Mouse (Mus musculus): ENCODE results near the gene Olfr986. TPM values are rescaled to one million over a fixed set of nuclear protein-coding genes. Genes with fewer than 3 reads are reported as not detected.

The Olfr986 gene
- total and polyA plus RNA-seq, 3 experiments, result 0.27 TPM; not detected in 2

GRCm38 (mm10) chr9:40229479-40229878, 48.8 kb downstream of the Olfr986 start:
- TF ChIP-seq GATA1 (IDR thresholded peaks at IDR 0.05; ENCODE audit: borderline replicate concordance, low read length) (no peak), TAL1 (conservative IDR thresholded peaks at IDR 0.05; ENCODE audit: low read depth, low read length) (no peak), GATA2 (IDR thresholded peaks at IDR 0.05; ENCODE audit: borderline replicate concordance, low read depth, low read length) (no peak), POLR2AphosphoS5 (IDR thresholded peaks at IDR 0.05; ENCODE audit: insufficient replicate concordance, low read depth, low read length) (no peak), CTCF (IDR thresholded peaks at IDR 0.05; ENCODE audit: low read depth, low read length) (no peak)
- H3K4me3 ChIP-seq (ENCODE audit: low read depth, low read length), result no peak overlapping the region
- ATAC-seq (ENCODE audit: extremely low read depth, insufficient number of reproducible peaks, low FRiP score, poor library complexity, severe bottlenecking) (no peak), DNase-seq (ENCODE audit: low spot score) (no peak)
- H3K9me3 ChIP-seq (replicated peaks), result 0 out of 2 replicates have a peak, but pooled peaks cover 3% of the 10 kb centered on the region
- no peaks in the 10 kb centered on the region for H3K4me1 ChIP-seq (ENCODE audit: insufficient read depth, low read depth, low read length)
- H3K27me3 ChIP-seq (ENCODE audit: insufficient read depth, low read length), result no peaks in the 10 kb centered on the region
- no peaks in the 10 kb centered on the region for H3K36me3 ChIP-seq (replicated peaks)

GRCm38 (mm10) chr9:40231019-40231418, 50.3 kb downstream of the Olfr986 start:
- TF ChIP-seq TAL1 (conservative IDR thresholded peaks at IDR 0.05; ENCODE audit: low read depth, low read length) (no peak), CTCF (IDR thresholded peaks at IDR 0.05; ENCODE audit: low read depth, low read length) (no peak), GATA2 (IDR thresholded peaks at IDR 0.05; ENCODE audit: borderline replicate concordance, low read depth, low read length) (no peak), GATA1 (IDR thresholded peaks at IDR 0.05; ENCODE audit: borderline replicate concordance, low read length) (no peak), POLR2AphosphoS5 (IDR thresholded peaks at IDR 0.05; ENCODE audit: insufficient replicate concordance, low read depth, low read length) (no peak)
- 0 out of 2 replicates have a peak, but pooled peaks cover 2% of the 10 kb centered on the region for H3K9me3 ChIP-seq (replicated peaks)
- no peaks in the 10 kb centered on the region for H3K4me1 ChIP-seq (ENCODE audit: insufficient read depth, low read depth, low read length)
- no peaks in the 10 kb centered on the region for H3K27me3 ChIP-seq (ENCODE audit: insufficient read depth, low read length)
- no peak overlapping the region for H3K4me3 ChIP-seq (ENCODE audit: low read depth, low read length)
- no peaks in the 10 kb centered on the region for H3K36me3 ChIP-seq (replicated peaks)
- DNase-seq (ENCODE audit: low spot score), result no peak
- ATAC-seq (ENCODE audit: extremely low read depth, insufficient number of reproducible peaks, low FRiP score, poor library complexity, severe bottlenecking), result no peak

GRCm38 (mm10) chr9:40234233-40235072, 53.7 kb downstream of the Olfr986 start:
- Histone ChIP-seq H3K27me3 (ENCODE audit: insufficient read depth, low read length) (no peaks in the 10 kb centered on the region), H3K4me3 (ENCODE audit: low read depth, low read length) (no peak overlapping the region), H3K4me1 (ENCODE audit: insufficient read depth, low read depth, low read length) (no peaks in the 10 kb centered on the region), H3K36me3 (replicated peaks) (no peaks in the 10 kb centered on the region), H3K9me3 (replicated peaks) (no peaks in the 10 kb centered on the region)
- DNase-seq (ENCODE audit: low spot score), result no peak
- no peak for ATAC-seq (ENCODE audit: extremely low read depth, insufficient number of reproducible peaks, low FRiP score, poor library complexity, severe bottlenecking)
- TF ChIP-seq GATA1 (IDR thresholded peaks at IDR 0.05; ENCODE audit: borderline replicate concordance, low read length) (no peak), GATA2 (IDR thresholded peaks at IDR 0.05; ENCODE audit: borderline replicate concordance, low read depth, low read length) (no peak), TAL1 (conservative IDR thresholded peaks at IDR 0.05; ENCODE audit: low read depth, low read length) (no peak), POLR2AphosphoS5 (IDR thresholded peaks at IDR 0.05; ENCODE audit: insufficient replicate concordance, low read depth, low read length) (no peak), CTCF (IDR thresholded peaks at IDR 0.05; ENCODE audit: low read depth, low read length) (no peak)

GRCm38 (mm10) chr9:40235220-40235619, 54.5 kb downstream of the Olfr986 start:
- no peak for DNase-seq (ENCODE audit: low spot score)
- Histone ChIP-seq H3K36me3 (replicated peaks) (no peaks in the 10 kb centered on the region), H3K4me3 (ENCODE audit: low read depth, low read length) (no peak overlapping the region), H3K4me1 (ENCODE audit: insufficient read depth, low read depth, low read length) (no peaks in the 10 kb centered on the region), H3K9me3 (replicated peaks) (no peaks in the 10 kb centered on the region), H3K27me3 (ENCODE audit: insufficient read depth, low read length) (no peaks in the 10 kb centered on the region)
- no peak for ATAC-seq (ENCODE audit: extremely low read depth, insufficient number of reproducible peaks, low FRiP score, poor library complexity, severe bottlenecking)
- no peak for TF ChIP-seq TAL1 (conservative IDR thresholded peaks at IDR 0.05; ENCODE audit: low read depth, low read length)
- no peak for TF ChIP-seq POLR2AphosphoS5 (IDR thresholded peaks at IDR 0.05; ENCODE audit: insufficient replicate concordance, low read depth, low read length)
- TF ChIP-seq GATA1 (IDR thresholded peaks at IDR 0.05; ENCODE audit: borderline replicate concordance, low read length), result no peak
- no peak for TF ChIP-seq CTCF (IDR thresholded peaks at IDR 0.05; ENCODE audit: low read depth, low read length)
- no peak for TF ChIP-seq GATA2 (IDR thresholded peaks at IDR 0.05; ENCODE audit: borderline replicate concordance, low read depth, low read length)

Other genes starting within 250 kb of the Olfr986 start
- not detected in 2 replicates for gene Olfr974, start 243.4 kb upstream of the Olfr986 start, total RNA-seq (2014; fragmentation: Nextera tagmentation)
- not detected in 2 replicates for gene Olfr974, start 243.4 kb upstream of the Olfr986 start, total RNA-seq (2017)
- not detected in 2 replicates for gene Olfr974, start 243.4 kb upstream of the Olfr986 start, polyA plus RNA-seq (2012)
- 0.38 TPM in 1 of 2 replicates, not detected in the other for gene Olfr975, start 228.9 kb upstream of the Olfr986 start, total RNA-seq (2014; fragmentation: Nextera tagmentation)
- gene Olfr975, start 228.9 kb upstream of the Olfr986 start, total RNA-seq (2017), result 0.22 and 0.29 TPM in 2 replicates
- gene Olfr975, start 228.9 kb upstream of the Olfr986 start, polyA plus RNA-seq (2012), result not detected in 2 replicates
- gene Olfr976, start 219.8 kb upstream of the Olfr986 start, total RNA-seq (2014; fragmentation: Nextera tagmentation), result not detected in 2 replicates
- gene Olfr976, start 219.8 kb upstream of the Olfr986 start, total RNA-seq (2017), result not detected in 2 replicates
- not detected in 2 replicates for gene Olfr976, start 219.8 kb upstream of the Olfr986 start, polyA plus RNA-seq (2012)
- gene Olfr978, start 188.8 kb upstream of the Olfr986 start, total RNA-seq (2014; fragmentation: Nextera tagmentation), result not detected in 2 replicates
- 0.05 and 0.23 TPM in 2 replicates for gene Olfr978, start 188.8 kb upstream of the Olfr986 start, total RNA-seq (2017)
- not detected in 2 replicates for gene Olfr978, start 188.8 kb upstream of the Olfr986 start, polyA plus RNA-seq (2012)
- not detected in 2 replicates for gene Olfr979, start 177.5 kb upstream of the Olfr986 start, total RNA-seq (2014; fragmentation: Nextera tagmentation)
- gene Olfr979, start 177.5 kb upstream of the Olfr986 start, total RNA-seq (2017), result 0.16 TPM in 1 of 2 replicates, not detected in the other
- not detected in 2 replicates for gene Olfr979, start 177.5 kb upstream of the Olfr986 start, polyA plus RNA-seq (2012)
- not detected in 2 replicates for gene Olfr980, start 171.3 kb upstream of the Olfr986 start, total RNA-seq (2014; fragmentation: Nextera tagmentation)
- gene Olfr980, start 171.3 kb upstream of the Olfr986 start, total RNA-seq (2017), result 0.06 and 0.22 TPM in 2 replicates
- not detected in 2 replicates for gene Olfr980, start 171.3 kb upstream of the Olfr986 start, polyA plus RNA-seq (2012)
- not detected in 2 replicates for gene Olfr981, start 159.5 kb upstream of the Olfr986 start, total RNA-seq (2014; fragmentation: Nextera tagmentation)
- 0.17 and 0.27 TPM in 2 replicates for gene Olfr981, start 159.5 kb upstream of the Olfr986 start, total RNA-seq (2017)
- not detected in 2 replicates for gene Olfr981, start 159.5 kb upstream of the Olfr986 start, polyA plus RNA-seq (2012)
- not detected in 2 replicates for gene Olfr982, start 107.1 kb upstream of the Olfr986 start, total RNA-seq (2014; fragmentation: Nextera tagmentation)
- under 0.01 and 0.11 TPM in 2 replicates for gene Olfr982, start 107.1 kb upstream of the Olfr986 start, total RNA-seq (2017)
- not detected in 2 replicates for gene Olfr982, start 107.1 kb upstream of the Olfr986 start, polyA plus RNA-seq (2012)
- not detected in 2 replicates for gene Olfr983, start 87.3 kb upstream of the Olfr986 start, total RNA-seq (2014; fragmentation: Nextera tagmentation)
- gene Olfr983, start 87.3 kb upstream of the Olfr986 start, total RNA-seq (2017), result 0.05 TPM in 1 of 2 replicates, not detected in the other
- not detected in 2 replicates for gene Olfr983, start 87.3 kb upstream of the Olfr986 start, polyA plus RNA-seq (2012)
- not detected in 2 replicates for gene Olfr984, start 66.7 kb upstream of the Olfr986 start, total RNA-seq (2014; fragmentation: Nextera tagmentation)
- gene Olfr984, start 66.7 kb upstream of the Olfr986 start, total RNA-seq (2017), result 0.11 and 0.23 TPM in 2 replicates
- not detected in 2 replicates for gene Olfr984, start 66.7 kb upstream of the Olfr986 start, polyA plus RNA-seq (2012)
- gene Olfr985, start 50.7 kb upstream of the Olfr986 start, total RNA-seq (2014; fragmentation: Nextera tagmentation), result not detected in 2 replicates
- gene Olfr985, start 50.7 kb upstream of the Olfr986 start, total RNA-seq (2017), result not detected in 2 replicates
- gene Olfr985, start 50.7 kb upstream of the Olfr986 start, polyA plus RNA-seq (2012), result not detected in 2 replicates
- gene Tmem225, start 32.8 kb upstream of the Olfr986 start, total RNA-seq (2014; fragmentation: Nextera tagmentation), result not detected in 2 replicates
- gene Tmem225, start 32.8 kb upstream of the Olfr986 start, total RNA-seq (2017), result 0.11 and 0.12 TPM in 2 replicates
- not detected in 2 replicates for gene Tmem225, start 32.8 kb upstream of the Olfr986 start, polyA plus RNA-seq (2012)
- 1.7 and 2.9 TPM in 2 replicates for gene Zfp202, start 11.4 kb downstream of the Olfr986 start, total RNA-seq (2014; fragmentation: Nextera tagmentation)
- 1.8 and 1.9 TPM in 2 replicates for gene Zfp202, start 11.4 kb downstream of the Olfr986 start, total RNA-seq (2017)
- gene Zfp202, start 11.4 kb downstream of the Olfr986 start, polyA plus RNA-seq (2012), result 0.67 and 0.85 TPM in 2 replicates
- not detected in 2 replicates for gene Scn3b, start 88.3 kb downstream of the Olfr986 start, total RNA-seq (2014; fragmentation: Nextera tagmentation)
- 0.05 and 0.06 TPM in 2 replicates for gene Scn3b, start 88.3 kb downstream of the Olfr986 start, total RNA-seq (2017)
- gene Scn3b, start 88.3 kb downstream of the Olfr986 start, polyA plus RNA-seq (2012), result not detected in 2 replicates